Mouse (Mus musculus) cortical plate, adult 2 months (tissue): ENCODE measurements around the gene Tnni3. TPM values are rescaled to one million over a fixed set of nuclear protein-coding genes. Genes with fewer than 3 reads are reported as not detected.

Experiments used
- H3K27ac ChIP-seq: fragments of 200-500 bp; 2 replicates; pipeline ENCODE4 v1.5.1; 2012; ENCODE audit warnings: low read length, control low read depth, inconsistent platforms; ENCODE audit not compliant: insufficient read depth
- H3K4me1 ChIP-seq: fragments of 200-500 bp; 2 replicates; pipeline ENCODE4 v1.6.1; 2011; ENCODE audit warnings: low read length; ENCODE audit not compliant: control insufficient read depth, insufficient read depth
- H3K4me3 ChIP-seq: fragments of 200-500 bp; 2 replicates; pipeline ENCODE4 v1.5.1; 2011; ENCODE audit warnings: mild to moderate bottlenecking, low read length, control low read depth; ENCODE audit not compliant: insufficient read depth
- CTCF ChIP-seq: fragments of 200-500 bp; IDR thresholded peaks from 2 replicates; pipeline ENCODE4 v1.5.1; 2011; ENCODE audit warnings: mild to moderate bottlenecking, control low read depth, low read length; ENCODE audit not compliant: insufficient read depth; ENCODE audit errors: extremely low read depth
- POLR2A ChIP-seq: fragments of 200-500 bp; IDR thresholded peaks from 2 replicates; pipeline ENCODE4 v1.6.1; 2011; ENCODE audit warnings: mild to moderate bottlenecking, low read length, control low read depth; ENCODE audit not compliant: insufficient read depth; ENCODE audit errors: extremely low read depth
- polyA plus RNA-seq: library from polyadenylated mRNA; depleted of rRNA; stranded (reverse); fragments of >200 nt; gene quantifications from 2 replicates; pipeline ENCODE4 v1.2.3, GENCODE M21; 2012

Tnni3 gene
- polyA plus RNA-seq, 1 experiment, result 1.9 TPM

DNA sequence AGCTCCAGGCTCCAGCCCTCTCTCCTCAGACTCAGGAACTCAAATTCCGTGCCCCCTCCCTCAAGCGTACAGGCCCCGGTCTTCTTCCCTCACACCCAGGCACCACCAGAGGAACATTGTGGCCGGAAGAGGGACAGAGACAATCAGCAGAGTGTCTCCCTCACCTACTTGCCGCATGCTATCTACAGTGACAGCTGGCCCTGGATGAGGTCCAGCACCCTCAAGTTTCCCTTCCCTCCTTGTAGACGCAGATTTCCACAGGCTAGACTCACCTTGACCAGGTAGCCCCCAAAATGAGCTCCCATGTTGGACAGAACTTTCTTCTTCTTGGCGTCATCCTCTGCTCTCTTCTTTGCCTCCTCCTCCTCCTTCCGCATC is 15.3 kb downstream of the Tnni3 start:
- TF ChIP-seq POLR2A (no peak), CTCF (no peak)
- H3K4me3 ChIP-seq, result no peak overlapping the region

DNA sequence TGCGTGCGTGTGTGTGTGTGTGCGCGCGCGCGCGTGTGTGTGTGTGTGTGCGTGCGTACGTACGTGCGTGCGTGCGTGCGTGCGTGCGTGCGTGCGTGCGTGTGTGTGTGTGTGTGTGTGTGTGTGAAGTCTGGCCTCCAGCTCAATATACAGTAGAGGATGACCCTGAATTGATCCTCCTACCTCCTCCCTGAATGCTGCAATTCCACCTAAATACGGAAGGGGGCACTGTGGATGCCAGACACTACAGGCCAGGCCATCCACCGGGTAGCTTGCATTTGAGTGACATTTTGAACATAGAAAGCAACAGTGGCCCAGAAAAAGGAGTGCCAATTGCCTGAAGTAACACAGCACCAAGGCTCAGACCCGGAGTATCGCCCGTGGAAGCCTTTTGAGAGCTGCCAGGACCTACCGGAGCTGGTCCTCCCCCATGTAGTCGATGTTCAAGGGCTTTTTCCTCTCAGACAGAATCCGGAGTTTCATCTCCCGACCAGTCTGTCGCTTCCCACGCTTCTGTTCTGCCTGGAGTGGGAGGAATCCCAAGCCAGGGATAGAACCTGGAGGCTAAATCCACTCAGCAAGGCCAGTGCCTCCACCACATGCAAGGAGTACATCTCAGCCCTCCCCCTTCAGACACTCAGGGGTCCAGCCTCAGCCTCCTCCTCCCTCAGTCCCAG is 15.8 kb downstream of the Tnni3 start:
- no peak overlapping the region for H3K27ac ChIP-seq
- no peaks in the 10 kb centered on the region for H3K4me1 ChIP-seq
- H3K4me3 ChIP-seq, result no peak overlapping the region
- 0 out of 2 replicates have a peak, but pooled peaks have one; percentile 23 for TF ChIP-seq CTCF
- TF ChIP-seq POLR2A, result no peak

More for the DNA sequence above, 15.3 kb downstream of the Tnni3 start:
- Histone ChIP-seq H3K4me1 (no peaks in the 10 kb centered on the region), H3K27ac (no peak overlapping the region)

DNA sequence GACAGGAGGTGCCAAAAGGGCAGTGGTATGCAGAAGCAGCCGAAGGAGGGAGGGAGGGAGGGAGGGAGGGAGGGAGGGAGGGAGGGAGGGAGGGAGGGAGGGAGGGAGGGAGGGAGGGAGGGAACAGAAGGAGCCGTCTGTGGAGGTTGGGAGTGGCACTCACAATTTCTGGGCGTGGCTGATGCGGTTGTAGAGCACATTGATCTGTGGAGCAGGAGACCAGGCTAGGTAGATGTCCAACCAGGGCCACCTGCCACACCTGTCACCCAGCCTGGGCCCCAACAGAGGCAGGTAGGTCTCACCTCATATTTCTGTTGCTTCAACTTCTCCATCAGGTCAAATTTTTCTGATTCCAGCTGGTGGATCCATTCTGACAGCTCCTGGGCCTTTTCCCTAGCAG is 16.8 kb downstream of the Tnni3 start:
- no peak for TF ChIP-seq CTCF
- no peak for TF ChIP-seq POLR2A
- Histone ChIP-seq H3K4me3 (no peak overlapping the region), H3K4me1 (no peaks in the 10 kb centered on the region), H3K27ac (no peak overlapping the region)

DNA sequence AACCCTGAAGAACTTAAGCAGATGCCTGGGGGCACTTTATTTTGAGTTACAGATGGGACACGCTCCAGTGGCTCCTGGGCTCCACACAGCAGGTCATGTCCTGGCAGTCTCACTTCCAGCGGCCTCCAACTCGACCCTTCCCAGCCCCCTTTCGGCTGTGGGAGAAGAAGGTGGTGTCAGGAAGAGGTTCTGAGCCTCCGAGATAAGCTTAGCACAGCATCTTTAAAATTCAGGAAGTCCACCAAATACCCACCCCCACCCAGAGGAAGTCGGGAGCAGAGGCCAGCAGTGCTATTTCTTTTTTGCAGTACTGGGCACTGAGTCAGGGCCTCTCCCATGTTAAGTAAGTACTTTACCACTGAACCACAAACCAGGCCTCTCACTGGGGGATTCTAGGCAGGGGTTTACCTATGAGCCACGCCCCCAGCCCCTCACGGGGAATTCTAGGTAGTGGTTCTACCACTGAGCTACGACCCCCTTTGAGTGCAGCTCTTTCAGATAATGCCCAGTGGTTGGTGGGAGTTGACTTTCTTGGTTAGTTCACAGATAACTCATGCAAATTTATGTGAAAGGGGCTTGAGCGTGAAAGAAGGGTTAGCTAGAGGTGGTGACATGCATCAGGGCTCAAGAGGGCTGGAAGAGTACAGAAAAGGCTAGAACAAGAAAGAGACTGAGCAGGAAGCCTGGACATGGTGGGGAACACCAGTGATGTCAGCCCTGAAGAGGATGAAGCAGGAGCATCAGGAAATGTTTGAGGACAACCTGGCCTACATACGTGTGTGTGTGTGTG is 19.2 kb downstream of the Tnni3 start:
- Histone ChIP-seq H3K4me3 (no peak overlapping the region), H3K4me1 (peaks cover 4% of the 10 kb centered on the region), H3K27ac (no peak overlapping the region)
- TF ChIP-seq CTCF, result no peak
- TF ChIP-seq POLR2A, result no peak

DNA sequence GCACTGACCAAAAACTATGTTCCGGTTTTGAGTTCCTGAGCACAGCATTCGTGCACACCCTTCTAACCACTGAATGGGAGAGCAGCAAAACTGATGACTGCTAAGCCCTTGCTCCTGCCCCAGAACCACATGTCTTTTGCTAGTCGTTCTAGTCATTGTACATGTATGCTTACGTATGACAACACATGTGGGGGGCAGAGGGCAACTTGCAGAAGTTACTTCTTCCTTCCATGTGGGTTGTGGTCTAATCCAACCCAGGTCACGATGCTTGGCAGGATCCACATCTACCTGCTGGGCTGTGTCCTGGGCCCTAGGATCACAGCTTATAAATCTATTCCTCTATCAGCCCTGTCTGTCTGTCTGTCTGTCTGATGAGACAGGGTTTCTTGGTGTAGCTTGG is 20.2 kb downstream of the Tnni3 start:
- peaks cover 8% of the 10 kb centered on the region for H3K4me1 ChIP-seq
- TF ChIP-seq POLR2A (no peak), CTCF (no peak)
- H3K27ac ChIP-seq, result no peak overlapping the region
- no peak overlapping the region for H3K4me3 ChIP-seq

DNA sequence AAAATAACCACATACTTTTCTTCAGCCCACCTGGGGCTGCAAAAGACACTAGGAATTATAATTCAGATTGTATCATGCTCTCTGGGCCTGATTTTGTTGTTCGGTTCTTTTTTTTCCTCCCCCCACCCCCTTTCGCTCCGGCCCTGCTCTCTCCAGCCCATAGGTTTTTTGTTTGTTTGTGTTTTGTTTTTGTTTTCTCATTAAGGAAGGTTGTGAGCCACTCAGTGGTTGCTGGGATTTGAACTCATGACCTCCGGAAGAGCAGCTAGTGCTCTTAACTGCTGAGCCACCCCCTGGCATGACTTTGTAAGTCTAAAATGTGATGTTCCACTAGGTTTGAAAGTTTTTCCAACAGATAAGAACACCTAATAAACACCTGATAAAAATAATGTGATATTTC is 20.9 kb downstream of the Tnni3 start:
- no peak for TF ChIP-seq POLR2A
- TF ChIP-seq CTCF, result no peak
- no peak overlapping the region for H3K27ac ChIP-seq
- H3K4me3 ChIP-seq, result no peak overlapping the region
- peaks cover 9% of the 10 kb centered on the region for H3K4me1 ChIP-seq

DNA sequence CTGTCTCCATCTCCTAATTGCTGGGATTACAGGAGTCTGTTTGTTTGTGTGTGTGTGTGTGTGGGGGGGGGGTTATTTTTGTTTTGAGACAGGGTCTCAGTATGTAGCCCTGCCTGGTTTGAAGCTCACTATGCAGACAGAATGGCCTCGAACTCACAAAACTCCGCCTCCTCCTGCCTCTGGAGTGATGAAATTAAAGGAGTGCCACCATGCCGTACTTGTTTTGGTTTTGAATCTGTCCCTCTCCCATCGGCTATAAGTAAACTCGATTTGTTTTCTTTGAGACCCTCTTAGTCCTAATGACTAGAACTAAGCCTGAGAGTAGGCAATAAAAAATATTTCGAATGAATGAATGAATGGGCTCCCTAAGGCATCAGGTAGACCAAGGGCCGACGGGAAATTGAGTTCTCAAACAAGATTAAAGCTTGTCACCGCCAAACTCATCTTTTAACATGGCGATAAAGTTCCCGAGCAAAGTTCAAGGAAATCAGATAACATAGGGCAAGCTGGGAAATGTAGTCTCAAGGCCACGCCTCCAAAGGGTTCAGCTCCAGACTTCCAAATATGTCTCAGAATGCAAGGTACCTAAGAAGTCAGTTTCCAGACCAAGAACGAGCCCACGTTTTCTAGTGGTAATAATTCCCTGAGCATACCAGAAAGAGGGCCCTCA is 21.5 kb downstream of the Tnni3 start:
- Histone ChIP-seq H3K27ac (peak overlapping the region; percentile 95; the same call in 1 of the 2 replicates), H3K4me3 (peak overlapping the region; percentile 59), H3K4me1 (peaks cover 12% of the 10 kb centered on the region)
- no peak for TF ChIP-seq POLR2A

DNA sequence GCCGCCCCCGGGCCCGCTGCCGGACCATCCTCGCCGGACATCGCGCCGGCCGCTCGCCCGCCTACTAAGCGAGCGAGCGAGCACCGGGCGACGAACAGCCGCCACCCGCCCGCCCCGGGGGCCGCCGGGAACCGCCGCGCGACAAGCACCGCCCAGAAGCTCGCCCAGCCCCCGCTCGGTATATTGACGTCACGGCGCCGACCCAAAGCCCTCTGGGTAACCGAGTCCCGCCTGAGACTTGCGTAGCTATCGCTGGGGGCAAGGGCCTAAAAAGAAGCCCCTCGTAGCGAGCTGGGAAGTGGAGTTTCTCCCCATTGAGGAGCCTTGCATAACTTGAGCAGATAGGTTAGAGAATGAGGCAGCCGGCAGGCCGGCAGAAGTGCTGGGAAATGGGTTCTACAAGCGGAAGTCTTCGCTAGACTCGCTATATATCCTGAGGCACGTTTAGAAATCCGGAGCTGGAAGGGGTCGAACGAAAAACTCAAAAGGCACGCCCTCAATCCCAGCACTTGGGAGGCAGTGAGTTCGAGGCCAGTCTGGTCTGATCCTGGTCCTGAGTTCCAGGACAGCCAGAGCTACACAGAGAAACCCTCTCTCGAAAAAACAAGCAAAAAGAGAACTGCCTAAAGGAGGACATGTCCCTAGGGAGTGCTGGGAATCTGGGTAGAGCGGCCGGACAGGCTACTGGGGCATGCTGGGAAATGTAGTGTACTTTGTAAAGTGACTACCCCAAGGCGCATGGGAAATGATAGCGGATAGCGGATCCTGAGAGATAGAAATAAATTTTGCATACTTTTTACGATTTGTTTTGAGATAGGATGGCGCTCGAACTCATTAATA is 22.3 kb downstream of the Tnni3 start, which contains the start of gene Ppp1r12c:
Ppp1r12c (minus strand) TSS at position 123 of the 840 bp plus-strand sequence.
- H3K4me3 ChIP-seq, result peak within 1 kb of the TSS; percentile 59
- H3K4me1 ChIP-seq, result peaks cover 12% of the 10 kb centered on the region
- H3K27ac ChIP-seq, result peak within 1 kb of the TSS; percentile 95
- TF ChIP-seq CTCF, result no peak
- TF ChIP-seq POLR2A, result peak; percentile 52; the same call in 1 of the 2 replicates

DNA sequence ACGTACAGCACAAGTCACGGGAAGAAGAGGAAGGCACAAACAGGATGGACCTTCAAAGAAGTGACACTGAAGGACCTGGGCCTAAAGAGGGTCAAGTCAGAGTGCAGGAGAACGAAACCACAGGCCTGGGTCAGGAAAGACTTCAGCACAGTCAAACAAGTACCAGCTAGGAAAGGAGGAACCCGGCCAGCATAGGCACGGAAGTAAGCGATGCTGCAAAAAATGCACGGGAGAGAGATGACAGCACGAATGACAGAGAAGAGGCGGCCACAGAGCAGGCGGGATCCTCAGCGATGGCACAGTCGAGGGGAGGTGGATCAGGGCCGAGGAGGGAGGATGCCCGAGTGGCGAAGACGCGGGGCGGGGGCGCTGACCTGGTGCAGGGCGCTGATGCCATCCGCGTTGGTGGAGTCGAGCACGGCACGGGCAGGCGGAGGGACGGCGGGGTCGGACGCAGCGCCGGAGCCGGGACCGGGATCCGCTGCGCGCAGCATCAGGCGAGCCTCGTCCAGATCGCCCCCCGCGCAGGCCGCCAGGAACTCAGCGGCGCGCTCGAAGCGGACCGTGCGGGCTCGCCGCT is 23.0 kb downstream of the Tnni3 start:
- Histone ChIP-seq H3K4me1 (peaks cover 12% of the 10 kb centered on the region), H3K4me3 (peak overlapping the region; percentile 59), H3K27ac (peak overlapping the region; percentile 4)
- TF ChIP-seq POLR2A (no peak), CTCF (no peak)

DNA sequence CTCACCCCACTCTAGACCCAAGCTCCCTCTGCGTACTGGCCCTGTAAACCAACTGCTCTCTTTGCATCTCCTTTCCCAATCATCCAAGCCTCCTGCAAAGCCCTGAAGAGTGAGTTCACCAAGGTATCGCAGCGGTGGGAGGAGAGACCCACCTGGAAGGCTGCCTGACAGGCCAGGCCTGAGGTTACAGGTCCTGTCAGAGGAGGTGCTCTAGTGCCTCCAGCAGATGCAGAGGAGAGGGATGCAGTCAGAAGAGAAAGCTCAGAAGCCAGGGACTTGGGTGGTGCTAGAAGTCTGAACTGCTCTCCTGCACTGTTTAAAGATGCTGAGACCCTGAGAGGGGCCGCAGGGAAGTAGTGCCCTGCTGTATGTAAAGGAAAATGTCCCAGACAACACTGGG is 25.0 kb downstream of the Tnni3 start:
- peaks cover 12% of the 10 kb centered on the region for H3K4me1 ChIP-seq
- H3K27ac ChIP-seq, result no peak overlapping the region
- H3K4me3 ChIP-seq, result no peak overlapping the region
- TF ChIP-seq POLR2A, result no peak
